Mouse (Mus musculus) MEL (cell line): ENCODE measurements around the gene Pparg.

Experiments used
- GABPA ChIP-seq: IDR thresholded peaks from 2 replicates; pipeline ENCODE4 v1.6.1; 2012; ENCODE audit warnings: low read depth, mild to moderate bottlenecking, inconsistent platforms, low read length, improper control_type of control experiment, moderate library complexity
- MXI1 ChIP-seq: IDR thresholded peaks from 2 replicates; pipeline ENCODE4 v1.6.1; 2011; ENCODE audit warnings: mild to moderate bottlenecking, low read depth, low read length, improper control_type of control experiment
- ZNF384 ChIP-seq: IDR thresholded peaks from 2 replicates; pipeline ENCODE4 v1.6.1; 2012; ENCODE audit warnings: low read depth, mild to moderate bottlenecking, inconsistent platforms, low read length, improper control_type of control experiment

GRCm38 (mm10) chr6:115440231-115441006 is 79.7 kb downstream of the Pparg start:
- no peak for TF ChIP-seq ZNF384
- no peak for TF ChIP-seq GABPA
- TF ChIP-seq MXI1: peak; percentile 14; the same call in 1 of the 2 replicates
